In the genomic region with DNA sequence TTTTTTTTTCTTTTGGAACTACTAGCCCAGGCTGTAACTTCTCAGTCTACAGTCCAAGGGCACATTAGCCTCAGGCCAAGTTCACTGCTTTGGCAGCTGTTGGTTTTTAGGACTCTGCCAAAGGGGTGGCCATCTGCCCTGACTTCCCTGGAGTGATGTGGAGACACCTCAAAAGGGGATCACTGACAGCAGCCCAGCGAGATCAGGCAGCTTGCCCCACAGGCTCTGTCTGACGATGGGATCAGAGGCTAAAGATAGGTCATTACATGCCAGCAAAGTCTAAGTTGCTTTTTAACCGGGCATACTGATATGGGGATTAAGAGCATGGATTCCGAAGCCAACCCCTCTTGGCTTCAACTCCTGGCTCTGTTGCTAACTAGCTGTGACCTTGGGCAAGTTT, we compare ENCODE assay signal across 11 mouse cellular contexts. TPM values are rescaled to one million over a fixed set of nuclear protein-coding genes. Genes with fewer than 3 reads are reported as not detected.
DNase-seq lines count a peak whose midpoint lies in the region; ATAC-seq and TF ChIP-seq lines count a peak whose summit lies in the region.
"Had no signal": no experiment of that assay in that cellular context is flagged by ENCODE, and none has a peak within 500 bp of the region (broad histone marks: within the 10 kb centered on the region; RNA-seq: fewer than 3 reads in every experiment).

No protein-coding gene starts in this region.

- DNase-seq in kidney, adult 2 months = peak; percentile 86
- DNase-seq in kidney, postnatal 14 days = no peak
- peak; percentile 91 for DNase-seq in gastrocnemius, adult 18-20 months (ENCODE audit: low spot score)
- peak; percentile 71 for DNase-seq in lung, postnatal 10 days
- DNase-seq in liver, postnatal 0 days = no peak
- DNase-seq in frontal cortex, adult 2 months (ENCODE audit: extremely low spot score in 1 of 2, low spot score in 1 of 2) = no peak
- DNase-seq: spleen, adult 18-20 months; thymus, postnatal 25 days had no signal

- ATAC-seq in heart, embryonic 13.5 days (ENCODE audit: extremely low read depth, insufficient number of reproducible peaks, low FRiP score, low TSS enrichment) = 0 out of 2 replicates have a peak, but pooled peaks have one; percentile 37
- ATAC-seq in liver, postnatal 0 days = no peak
- ATAC-seq: forebrain, embryonic 16.5 days had no signal

- WGBS in kidney, adult 2 months = 28% methylated on average over 4 of the region's 4 CpGs
- WGBS in heart, embryonic 13.5 days = 26% methylated on average over 4 of the region's 4 CpGs
- whole genome bisulfite sequencing in liver, postnatal 0 days (ENCODE audit: insufficient replicate concordance) = 64% methylated on average over 4 of the region's 4 CpGs

- no peak for TF ChIP-seq EP300 in liver, postnatal 0 days (IDR thresholded peaks at IDR 0.05; ENCODE audit: low read depth)

- H3K4me1 ChIP-seq in kidney, adult 2 months (ENCODE audit: control insufficient read depth, insufficient read depth, low read length) = peaks cover 28% of the 10 kb centered on the region
- peaks cover 47% of the 10 kb centered on the region for H3K4me1 ChIP-seq in heart, embryonic 13.5 days
- peaks cover 21% of the 10 kb centered on the region for H3K4me1 ChIP-seq in liver, postnatal 0 days (ENCODE audit: insufficient read depth)

- no peak for TF ChIP-seq CTCF in kidney, adult 2 months (conservative IDR thresholded peaks at IDR 0.05; ENCODE audit: insufficient read depth, insufficient read length, low read depth, low read length)
- no peak for TF ChIP-seq CTCF in liver, postnatal 0 days (IDR thresholded peaks at IDR 0.05; ENCODE audit: low read depth)

- H3K9ac ChIP-seq in heart, embryonic 13.5 days = no peak overlapping the region
- H3K9ac ChIP-seq in liver, postnatal 0 days (replicated peaks) = no peak overlapping the region

- H3K9me3 ChIP-seq in heart, embryonic 13.5 days = no peaks in the 10 kb centered on the region
- no peaks in the 10 kb centered on the region for H3K9me3 ChIP-seq in liver, postnatal 0 days (ENCODE audit: low read length)

- H3K27me3 ChIP-seq in kidney, adult 2 months (replicated peaks; ENCODE audit: control insufficient read depth, insufficient read depth, low read length) = no peaks in the 10 kb centered on the region
- no peaks in the 10 kb centered on the region for H3K27me3 ChIP-seq in heart, embryonic 13.5 days (replicated peaks)
- no peaks in the 10 kb centered on the region for H3K27me3 ChIP-seq in liver, postnatal 0 days (ENCODE audit: insufficient read depth, low read length)

- H3K36me3 ChIP-seq in kidney, adult 2 months (ENCODE audit: control insufficient read depth, insufficient read depth, low read length) = no peaks in the 10 kb centered on the region
- H3K36me3 ChIP-seq in heart, embryonic 13.5 days = no peaks in the 10 kb centered on the region
- no peaks in the 10 kb centered on the region for H3K36me3 ChIP-seq in liver, postnatal 0 days (replicated peaks; ENCODE audit: insufficient read depth, low read length)

- no peak overlapping the region for H3K27ac ChIP-seq in kidney, adult 2 months (ENCODE audit: insufficient read depth, low read depth, low read length)
- peak overlapping the region; percentile 83 for H3K27ac ChIP-seq in heart, embryonic 13.5 days (replicated peaks)
- no peak overlapping the region for H3K27ac ChIP-seq in liver, postnatal 0 days (ENCODE audit: low read depth)
- H3K27ac ChIP-seq: macrophage had no signal

- no peak overlapping the region for H3K4me3 ChIP-seq in kidney, adult 2 months (ENCODE audit: insufficient read depth, low read depth, low read length)
- H3K4me3 ChIP-seq in heart, embryonic 13.5 days = no peak overlapping the region
- no peak overlapping the region for H3K4me3 ChIP-seq in liver, postnatal 0 days (ENCODE audit: low read depth, low read length)

- no peak overlapping the region for H3K4me2 ChIP-seq in heart, embryonic 13.5 days
- no peak overlapping the region for H3K4me2 ChIP-seq in liver, postnatal 0 days (ENCODE audit: low read depth, low read length)

- TF ChIP-seq POLR2A in kidney, adult 2 months (IDR thresholded peaks at IDR 0.05; ENCODE audit: low read depth, low read length) = no peak

RNA-seq across cellular contexts. Expression of a gene that starts 38.9 kb away (rescaled TPM):
- 0.11 and 0.31 TPM in 2 replicates for polyA plus RNA-seq in kidney, adult 2 months (2012; rRNA removed)
- not detected for total RNA-seq in gastrocnemius, adult 18-20 months (2021)
- polyA plus RNA-seq in heart, embryonic 13.5 days (2015; fragmentation: Nextera tagmentation; extraction: Ambion mirVana) = 0.52 and 0.74 TPM in 2 replicates
- not detected in 2 replicates for polyA plus RNA-seq in liver, postnatal 0 days (2015; fragmentation: Nextera tagmentation; extraction: Ambion mirVana)
- polyA plus RNA-seq in frontal cortex, adult 2 months (2012; rRNA removed) = 93.5 and 103 TPM in 2 replicates
- polyA plus RNA-seq: macrophage had no signal

RNA-seq across cellular contexts. Expression of a gene that starts 39.4 kb away (rescaled TPM):
- polyA plus RNA-seq in kidney, adult 2 months (2012; rRNA removed) = 32.2 and 36.3 TPM in 2 replicates
- 10 to 100 TPM; 11.4 to 12.3 TPM for total RNA-seq in gastrocnemius, adult 18-20 months (2021)
- 102 and 124 TPM in 2 replicates for polyA plus RNA-seq in heart, embryonic 13.5 days (2015; fragmentation: Nextera tagmentation; extraction: Ambion mirVana)
- polyA plus RNA-seq in liver, postnatal 0 days (2015; fragmentation: Nextera tagmentation; extraction: Ambion mirVana) = 30.2 and 36.1 TPM in 2 replicates
- polyA plus RNA-seq in frontal cortex, adult 2 months (2012; rRNA removed) = 49.8 and 53.3 TPM in 2 replicates

Comparison
In these comparisons a context has a peak if more than half of its experiments do, and no peak if none do; other contexts are left out.
1. DNase-seq: peak in kidney, adult 2 months (single experiment), gastrocnemius, adult 18-20 months (single experiment) and lung, postnatal 10 days (single experiment); none in kidney, postnatal 14 days (single experiment), liver, postnatal 0 days (single experiment) and frontal cortex, adult 2 months (0 of 2).
2. RNA of a gene that starts 38.9 kb away (polyA plus RNA-seq): 93.5 to 103 TPM in frontal cortex, adult 2 months; 0.52 to 0.74 TPM in heart, embryonic 13.5 days, 0.11 to 0.31 TPM in kidney, adult 2 months and not detected in liver, postnatal 0 days; every median in the first group is over 10 times any median in the second.